Mouse (Mus musculus) hematopoietic stem cell, adult 5-6 weeks (primary cell): ENCODE measurements around the gene Sgf29. TPM values are rescaled to one million over a fixed set of nuclear protein-coding genes. Genes with fewer than 3 reads are reported as not detected.

Source experiments
- ATAC-seq, 2 experiments: fragments of 125-278 bp in 1 of 2; replicated peaks in 1 of 2; 2 replicates each; pipeline ENCODE4 v1.8.0; 2016 to 2017; ENCODE audit warnings: inconsistent platforms in 2 of 2, mild to moderate bottlenecking in 2 of 2, moderate number of reproducible peaks in 2 of 2, low read depth in 1 of 2, moderate TSS enrichment in 1 of 2; ENCODE audit not compliant: low FRiP score in 2 of 2, poor library complexity in 2 of 2, severe bottlenecking in 2 of 2, insufficient read depth in 1 of 2, low TSS enrichment in 1 of 2
- total RNA-seq: library from RNA; stranded (forward); fragments of 172-1452, 232-1000 nt; gene quantifications from 2 replicates; pipeline ENCODE4 v1.2.3, GENCODE M21; 2017

Gene Sgf29
- total RNA-seq, 1 experiment from 2014 or later, result 46.9 TPM

DNA sequence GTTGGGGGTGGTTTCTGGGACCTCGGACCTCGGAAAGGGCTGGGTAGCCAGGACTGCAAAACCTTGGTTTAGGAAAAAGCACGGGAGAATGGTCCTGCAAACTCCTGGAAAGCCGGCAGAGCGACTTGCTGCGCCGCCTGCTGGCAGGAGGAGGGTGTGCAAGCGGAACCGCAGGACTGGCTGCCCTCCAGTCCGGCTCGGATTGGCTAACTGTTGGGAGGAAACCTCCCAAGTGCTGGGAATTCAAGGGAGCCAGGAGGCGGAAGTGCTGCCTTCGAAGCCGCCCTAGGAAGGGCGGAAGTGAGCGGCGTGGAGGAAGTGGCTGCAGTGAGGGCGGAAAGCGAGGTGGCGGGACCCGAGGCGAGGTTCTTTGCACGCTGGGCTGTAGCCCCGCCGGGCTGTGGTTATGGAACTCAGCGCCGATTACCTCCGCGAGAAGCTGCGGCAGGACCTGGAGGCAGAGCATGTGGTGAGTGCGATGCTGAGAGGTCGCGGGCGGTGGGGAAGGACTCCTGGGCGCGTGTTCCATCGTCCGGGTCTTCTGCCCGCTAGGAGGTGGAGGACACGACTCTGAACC is 46.6 kb downstream of the Sgf29 start, which contains the start of gene Slx1b:
Gene Slx1b (minus strand): TSS at position 154 of the 577 bp plus-strand sequence.
- peak; percentile 85 to 86 for ATAC-seq

GRCm38 (mm10) chr7:126696303-126696702 is 47.2 kb downstream of the Sgf29 start:
- ATAC-seq, result no peak

GRCm38 (mm10) chr7:126696886-126697285 is 47.8 kb downstream of the Sgf29 start:
- no peak for ATAC-seq

DNA sequence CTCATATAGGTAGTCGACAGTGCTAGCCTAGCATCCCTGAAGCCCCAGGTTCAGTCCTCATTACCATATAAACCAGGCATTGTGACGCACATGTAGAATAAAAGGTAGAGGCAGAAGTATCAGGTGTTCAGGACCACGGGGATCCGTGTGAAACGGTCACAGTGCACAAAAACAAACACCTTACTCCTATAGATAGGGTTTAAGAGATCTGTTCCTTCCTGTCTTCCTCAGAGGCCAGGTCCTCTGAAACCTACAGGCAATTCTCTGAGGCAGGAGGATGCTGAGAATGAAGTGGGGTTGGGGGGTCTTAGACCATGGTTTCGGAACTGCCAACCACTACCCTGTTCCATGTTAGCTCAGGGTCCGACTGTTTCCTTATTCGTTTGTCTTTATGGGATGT is 48.7 kb downstream of the Sgf29 start:
- ATAC-seq, result no peak

- no peak for ATAC-seq
Observed at GRCm38 (mm10) chr7:126700063-126701015, 51.2 kb downstream of the Sgf29 start.

DNA sequence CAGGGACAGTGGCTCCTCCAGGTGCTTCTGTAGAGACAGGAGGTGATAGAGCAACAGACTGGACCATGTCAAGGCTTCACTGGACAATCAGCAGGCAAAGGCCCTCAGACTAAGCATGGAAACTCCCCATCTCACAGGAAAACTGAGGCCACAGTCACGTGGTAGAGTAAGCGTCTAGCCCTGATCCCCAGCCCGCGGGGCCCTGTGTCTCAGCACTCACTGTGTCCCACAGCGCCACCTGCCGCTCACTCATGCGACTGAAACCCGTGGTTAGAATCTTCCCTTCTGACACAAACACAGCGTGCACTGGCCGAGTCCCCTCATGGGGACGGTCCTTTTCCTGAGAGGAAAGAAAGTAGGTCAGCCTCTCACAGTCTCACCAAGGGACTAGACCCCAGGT is 52.0 kb downstream of the Sgf29 start:
- peak; percentile 33 to 43 for ATAC-seq

GRCm38 (mm10) chr7:126701559-126702357 is 52.6 kb downstream of the Sgf29 start:
- ATAC-seq, result no peak

- ATAC-seq, result peak; percentile 47 to 57
Observed at GRCm38 (mm10) chr7:126702358-126702757, 53.2 kb downstream of the Sgf29 start.

DNA sequence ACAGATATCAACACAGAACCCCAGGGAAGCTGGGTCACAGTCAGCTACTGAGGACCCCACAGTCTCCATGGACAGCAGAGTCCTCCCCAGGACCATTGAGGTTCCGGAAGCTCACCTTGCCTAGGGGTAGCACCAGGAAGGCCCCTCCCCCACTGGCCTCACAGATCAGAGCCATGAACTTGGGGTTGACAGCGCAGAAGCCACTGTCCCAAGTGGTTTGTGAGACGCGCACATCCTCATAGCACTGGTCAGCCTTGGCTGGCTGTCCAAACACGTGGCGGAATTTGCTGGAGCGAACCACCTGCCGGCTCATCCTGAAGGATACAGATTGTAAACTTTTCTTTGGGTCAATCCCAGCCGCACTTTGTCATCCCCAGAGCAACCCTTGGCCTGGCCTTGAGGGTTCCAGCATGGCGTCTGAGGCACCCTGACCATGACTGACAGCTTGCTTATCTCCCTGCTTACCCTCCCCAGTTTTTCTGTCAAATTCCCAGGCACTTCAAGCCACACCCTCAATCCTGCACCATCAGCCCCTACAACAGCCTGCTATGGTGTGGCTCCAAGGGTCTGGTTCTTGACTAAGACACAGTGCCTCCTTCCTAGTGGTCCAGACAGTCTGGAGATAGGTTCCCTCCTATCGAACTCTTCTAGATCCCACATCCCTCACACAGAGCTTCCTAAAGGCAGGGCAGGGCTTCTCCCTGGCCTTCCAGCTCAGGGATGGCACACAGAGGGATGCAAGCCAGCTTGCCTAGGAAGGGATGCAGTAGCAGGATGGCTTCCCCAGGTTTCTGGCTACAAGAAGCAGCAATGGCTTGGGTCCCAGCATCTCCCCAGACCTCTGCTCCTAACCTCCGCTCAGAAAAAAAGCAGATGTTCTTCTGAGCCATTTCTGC is 54.0 kb downstream of the Sgf29 start:
- no peak for ATAC-seq

- peak; percentile 6 to 11; a peak in 1 of 4 replicates for ATAC-seq
Observed at GRCm38 (mm10) chr7:126703757-126704077, 54.6 kb downstream of the Sgf29 start.

DNA sequence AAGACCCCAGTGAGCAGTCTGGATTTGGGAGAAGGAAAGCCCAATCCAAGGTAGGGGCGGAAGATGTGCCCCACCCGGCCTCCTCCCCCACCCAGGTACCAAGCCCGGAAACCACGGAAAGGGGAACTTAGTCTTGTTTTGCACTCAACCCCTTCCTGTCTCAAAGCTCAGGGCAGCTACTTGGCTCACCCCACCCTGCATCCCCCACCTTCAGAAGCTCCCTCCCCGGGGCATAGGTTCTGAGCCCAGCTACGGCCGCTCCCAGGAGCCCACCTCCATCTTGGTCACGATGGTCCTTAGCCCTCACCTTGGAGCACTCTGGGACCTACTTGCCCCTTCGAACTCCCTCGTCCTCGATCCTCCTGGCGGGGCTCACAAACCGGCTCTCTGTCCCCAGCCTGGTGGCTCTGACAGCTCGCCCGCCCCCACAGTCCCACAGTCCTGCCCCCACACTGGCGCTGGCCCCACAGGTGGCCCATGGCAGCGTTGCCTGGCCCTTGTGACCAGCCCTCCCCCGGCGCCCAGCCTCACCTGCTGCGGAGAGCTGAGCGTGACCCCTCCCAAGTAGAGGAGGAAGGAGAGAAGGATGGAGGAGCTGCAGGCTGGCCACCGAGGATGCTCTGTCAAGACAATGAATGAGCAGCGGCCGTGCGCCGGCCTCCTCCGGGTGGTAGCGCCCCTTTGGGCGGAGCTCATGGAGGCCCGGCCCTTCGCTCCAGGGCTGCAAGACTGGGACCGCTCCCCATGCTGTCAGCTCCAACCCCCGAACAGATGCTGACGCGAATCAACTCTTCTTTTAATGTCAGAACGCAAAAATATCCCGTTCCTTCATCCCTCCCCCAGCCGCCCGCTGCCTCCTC is 55.2 kb downstream of the Sgf29 start:
- ATAC-seq, result peak; percentile 58 to 70

GRCm38 (mm10) chr7:126707442-126708174 is 58.5 kb downstream of the Sgf29 start, which contains the start of gene Coro1a:
TSS of gene Coro1a (minus strand) at chr7:126707787.
- ATAC-seq, result no peak

GRCm38 (mm10) chr7:126708175-126708952 is 59.3 kb downstream of the Sgf29 start:
- no peak for ATAC-seq

DNA sequence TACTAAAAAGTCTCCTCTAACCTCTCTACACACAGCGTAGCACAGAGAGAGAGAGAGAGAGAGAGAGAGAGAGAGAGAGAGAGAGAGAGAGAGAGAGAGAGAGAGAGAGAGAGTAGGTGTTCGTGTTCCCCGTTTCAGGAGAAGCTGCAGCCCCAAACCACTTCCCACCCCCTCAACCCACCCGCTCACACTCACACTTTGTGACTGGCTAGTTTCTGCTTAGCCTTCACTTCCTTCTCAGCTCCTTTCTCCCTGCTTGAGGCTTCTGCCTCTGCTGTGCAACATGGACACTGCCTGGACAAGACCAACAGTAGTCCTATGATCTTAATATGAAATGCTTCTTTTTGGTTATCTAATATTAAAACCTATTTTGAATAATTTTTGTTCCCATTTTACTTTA is 61.2 kb downstream of the Sgf29 start:
- no peak for ATAC-seq

GRCm38 (mm10) chr7:126711910-126712309 is 62.8 kb downstream of the Sgf29 start:
- no peak for ATAC-seq
